Mouse (Mus musculus) embryonic facial prominence, embryonic 15.5 days (tissue): ENCODE measurements at regions not wholly inside any gene's neighbourhood (a gene's known extent, or its start where the extent isn't known, plus 50 kb on each side); places are given as distances from the start of the nearest gene placed in this dataset.
A peak's percentile ranks its signal among the peaks of the same experiment; 100 is the strongest.

ENCODE experiments used
- ATAC-seq: fragments of 200-750 bp; cut with Nextera tagmentation; 2 replicates; pipeline ENCODE4 v1.8.0; 2017; ENCODE audit warnings: low read depth, moderate TSS enrichment; ENCODE audit not compliant: insufficient number of reproducible peaks, low FRiP score, low TSS enrichment
- H3K27ac ChIP-seq: fragments of 300-500 bp; sonication (generic); replicated peaks from 2 replicates; pipeline ENCODE4 v1.5.1; 2015; ENCODE audit warnings: mild to moderate bottlenecking, inconsistent platforms
- H3K27me3 ChIP-seq: fragments of 300-500 bp; sonication (generic); 2 replicates; pipeline ENCODE4 v1.6.1; 2015; ENCODE audit warnings: inconsistent platforms
- H3K36me3 ChIP-seq: fragments of 300-500 bp; sonication (generic); 2 replicates; pipeline ENCODE4 v1.6.1; 2015; ENCODE audit warnings: mild to moderate bottlenecking, inconsistent platforms
- H3K4me1 ChIP-seq: fragments of 300-500 bp; sonication (generic); 2 replicates; pipeline ENCODE4 v1.6.1; 2015; ENCODE audit warnings: inconsistent platforms
- H3K4me2 ChIP-seq: fragments of 300-500 bp; sonication (generic); replicated peaks from 2 replicates; pipeline ENCODE4 v1.6.1; 2015; ENCODE audit warnings: mild to moderate bottlenecking, inconsistent platforms
- H3K4me3 ChIP-seq: fragments of 300-500 bp; sonication (generic); replicated peaks from 2 replicates; pipeline ENCODE4 v1.5.1; 2015; ENCODE audit warnings: mild to moderate bottlenecking, inconsistent platforms
- H3K9ac ChIP-seq: fragments of 300-500 bp; sonication (generic); 2 replicates; pipeline ENCODE4 v1.6.1; 2015; ENCODE audit warnings: inconsistent platforms
- H3K9me3 ChIP-seq: fragments of 300-500 bp; sonication (generic); replicated peaks from 2 replicates; pipeline ENCODE4 v1.6.1; 2016; ENCODE audit warnings: inconsistent platforms
- whole genome bisulfite sequencing: fragments of 180-500 bp; shearing (Covaris S2); methylation state at CpG from one replicate; pipeline ENCODE4 v1.1.7; 2015; 5-methylcytosine and 5-hydroxymethylcytosine counted together

DNA sequence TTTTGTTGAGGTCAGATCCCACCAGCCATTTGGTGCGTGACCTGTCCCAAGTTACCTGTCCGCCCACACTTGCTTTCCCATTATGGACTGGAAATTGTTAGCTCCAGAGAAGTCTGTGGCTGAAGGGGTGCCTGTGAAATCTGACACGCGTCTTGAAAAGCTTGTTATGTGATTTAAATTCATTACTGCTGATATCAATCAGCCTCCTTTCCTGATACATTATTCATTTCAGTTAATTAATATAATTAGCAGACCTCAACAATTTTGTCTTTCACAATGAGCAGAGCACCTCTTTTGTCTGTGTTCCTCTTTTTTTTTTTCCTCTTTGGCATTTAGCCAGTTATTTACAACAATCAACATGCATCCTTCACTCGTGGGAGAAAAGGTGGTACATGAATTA, 58.6 kb upstream of the Grip1 start:
- Histone ChIP-seq H3K9ac (no peak overlapping the region), H3K27me3 (no peaks in the 10 kb centered on the region), H3K9me3 (no peaks in the 10 kb centered on the region), H3K4me2 (no peak overlapping the region), H3K27ac (no peak overlapping the region), H3K4me1 (no peaks in the 10 kb centered on the region), H3K4me3 (no peak overlapping the region), H3K36me3 (no peaks in the 10 kb centered on the region)
- 69% methylated on average over 5 of the region's 5 CpGs for WGBS
- no peak for ATAC-seq

DNA sequence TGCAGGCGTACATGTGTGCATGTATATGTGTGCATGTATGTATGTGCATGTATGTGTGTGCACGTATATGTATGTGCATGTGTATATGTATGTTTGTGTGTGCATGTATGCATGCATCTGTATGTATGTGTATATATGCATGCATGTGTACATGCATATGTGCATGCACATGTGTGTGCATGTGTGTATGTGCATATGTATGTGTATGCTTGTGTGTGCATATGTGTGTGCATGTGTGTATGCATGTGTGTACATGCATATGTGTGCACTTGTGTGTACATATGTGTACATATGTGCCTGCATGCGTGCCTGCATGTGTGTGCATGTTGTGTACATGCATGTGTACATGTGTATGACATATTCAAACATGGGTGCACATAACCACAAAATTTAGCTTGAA, 65.7 kb upstream of the Grip1 start:
- H3K4me3 ChIP-seq = no peak overlapping the region
- no peaks in the 10 kb centered on the region for H3K36me3 ChIP-seq
- H3K27me3 ChIP-seq = no peaks in the 10 kb centered on the region
- no peak overlapping the region for H3K9ac ChIP-seq
- no peak for ATAC-seq
- WGBS = 83% methylated on average over 3 of the region's 3 CpGs
- H3K27ac ChIP-seq = no peak overlapping the region
- H3K4me1 ChIP-seq = no peaks in the 10 kb centered on the region
- H3K4me2 ChIP-seq = no peak overlapping the region
- H3K9me3 ChIP-seq = no peaks in the 10 kb centered on the region

DNA sequence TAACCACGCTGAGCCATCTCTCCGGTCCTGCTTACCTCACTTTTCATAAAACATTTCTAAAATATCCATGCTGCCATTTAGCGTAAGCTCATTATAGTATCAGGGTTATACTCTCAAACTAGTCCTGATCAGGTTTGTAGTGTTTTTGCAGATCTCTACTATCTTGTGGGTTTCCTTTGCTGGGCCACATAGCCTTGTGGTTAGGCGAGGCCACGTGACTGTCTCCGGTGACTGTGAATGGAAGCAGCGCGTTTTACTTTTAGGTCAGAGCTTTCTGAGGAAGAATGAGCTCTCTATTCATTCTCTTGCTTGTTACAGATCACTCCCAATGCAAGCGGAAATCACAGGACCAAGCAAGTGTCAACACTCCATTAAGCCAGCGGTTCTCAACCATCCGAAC, 71.4 kb upstream of the Grip1 start:
- 87% methylated on average over 11 of the region's 11 CpGs for WGBS
- Histone ChIP-seq H3K27ac (no peak overlapping the region), H3K4me3 (no peak overlapping the region), H3K4me1 (no peaks in the 10 kb centered on the region), H3K27me3 (no peaks in the 10 kb centered on the region), H3K9ac (no peak overlapping the region), H3K4me2 (no peak overlapping the region), H3K36me3 (no peaks in the 10 kb centered on the region), H3K9me3 (no peaks in the 10 kb centered on the region)
- no peak for ATAC-seq

DNA sequence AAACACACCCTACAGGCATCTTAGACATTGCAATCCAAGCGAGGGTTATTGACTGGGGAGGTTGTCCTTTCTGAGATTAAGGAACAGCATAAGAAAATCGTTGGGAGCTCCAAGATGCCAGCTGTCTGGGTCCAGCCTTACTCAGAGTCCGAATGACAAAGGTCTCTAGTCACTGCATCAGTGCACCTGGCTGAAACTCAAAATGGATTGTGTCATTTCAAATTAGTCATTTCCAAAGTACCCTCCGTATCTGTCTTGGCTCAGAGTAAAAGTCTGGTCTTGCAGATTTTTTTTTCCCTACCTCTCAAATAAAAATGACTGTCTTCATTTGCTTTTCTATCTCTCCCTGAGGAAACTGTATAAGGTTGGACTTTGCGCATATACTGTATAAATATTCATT, 85.1 kb upstream of the Grip1 start:
- Histone ChIP-seq H3K27me3 (no peaks in the 10 kb centered on the region), H3K9ac (no peak overlapping the region), H3K4me3 (no peak overlapping the region), H3K9me3 (no peaks in the 10 kb centered on the region), H3K36me3 (no peaks in the 10 kb centered on the region), H3K27ac (no peak overlapping the region), H3K4me2 (no peak overlapping the region), H3K4me1 (no peaks in the 10 kb centered on the region)
- 64% methylated on average over 5 of the region's 5 CpGs for WGBS
- no peak for ATAC-seq

DNA sequence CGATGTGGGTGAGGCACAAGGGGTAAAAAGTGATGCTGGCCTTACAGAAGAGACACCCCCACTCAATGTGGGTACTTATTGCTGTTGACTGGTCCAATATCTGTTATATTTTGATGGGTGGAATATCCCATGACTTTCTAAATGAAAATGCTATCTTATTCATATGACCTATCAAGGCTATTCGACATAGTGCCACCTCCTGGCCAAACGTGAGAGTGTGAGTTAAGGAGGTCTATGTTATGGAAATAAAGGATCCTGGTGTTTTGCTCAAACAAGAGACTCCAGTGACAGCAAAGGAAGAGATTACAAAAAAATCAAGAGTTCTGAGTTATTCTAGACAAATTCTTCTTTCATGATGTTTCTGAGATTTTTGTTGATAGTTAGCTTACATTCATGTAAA, 90.0 kb upstream of the Grip1 start:
- Histone ChIP-seq H3K4me1 (peaks cover under 1% of the 10 kb centered on the region), H3K9me3 (no peaks in the 10 kb centered on the region), H3K27ac (no peak overlapping the region), H3K27me3 (no peaks in the 10 kb centered on the region), H3K4me2 (no peak overlapping the region), H3K9ac (no peak overlapping the region), H3K36me3 (no peaks in the 10 kb centered on the region), H3K4me3 (no peak overlapping the region)
- WGBS = 46% methylated on average over 3 of the region's 3 CpGs
- ATAC-seq = no peak

DNA sequence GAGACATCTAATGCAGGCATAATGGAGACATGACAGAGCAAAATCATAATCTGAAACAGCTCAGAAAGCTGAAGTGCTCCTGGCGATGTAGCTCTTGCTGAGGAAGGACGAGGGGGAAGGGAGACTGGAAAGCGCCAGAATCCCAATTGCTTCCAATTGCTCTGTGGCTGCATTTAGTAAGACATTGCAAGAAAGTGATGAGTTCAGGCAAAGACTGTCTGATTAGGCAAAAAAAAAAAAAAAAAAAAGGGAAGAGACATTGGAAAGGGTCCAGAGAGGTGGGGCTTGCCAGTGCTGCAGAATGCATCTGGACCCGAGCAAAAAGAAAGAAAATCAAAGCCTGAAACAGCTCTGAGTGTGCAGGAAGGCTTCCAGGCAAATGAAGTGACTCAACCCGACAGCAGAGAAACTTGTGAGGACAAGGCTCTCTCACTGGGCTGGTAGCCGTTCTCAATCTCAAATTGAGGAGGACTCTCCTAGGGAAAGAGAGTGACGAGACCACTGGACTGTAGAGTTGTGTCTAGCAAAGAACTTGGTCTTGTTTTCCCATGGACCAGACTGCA, 94.8 kb upstream of the Grip1 start:
- Histone ChIP-seq H3K9ac (no peak overlapping the region), H3K27me3 (no peaks in the 10 kb centered on the region), H3K27ac (no peak overlapping the region), H3K4me3 (no peak overlapping the region), H3K36me3 (no peaks in the 10 kb centered on the region), H3K4me2 (no peak overlapping the region), H3K4me1 (peaks cover 3% of the 10 kb centered on the region), H3K9me3 (no peaks in the 10 kb centered on the region)
- no peak for ATAC-seq
- WGBS = 31% methylated on average over 7 of the region's 7 CpGs

DNA sequence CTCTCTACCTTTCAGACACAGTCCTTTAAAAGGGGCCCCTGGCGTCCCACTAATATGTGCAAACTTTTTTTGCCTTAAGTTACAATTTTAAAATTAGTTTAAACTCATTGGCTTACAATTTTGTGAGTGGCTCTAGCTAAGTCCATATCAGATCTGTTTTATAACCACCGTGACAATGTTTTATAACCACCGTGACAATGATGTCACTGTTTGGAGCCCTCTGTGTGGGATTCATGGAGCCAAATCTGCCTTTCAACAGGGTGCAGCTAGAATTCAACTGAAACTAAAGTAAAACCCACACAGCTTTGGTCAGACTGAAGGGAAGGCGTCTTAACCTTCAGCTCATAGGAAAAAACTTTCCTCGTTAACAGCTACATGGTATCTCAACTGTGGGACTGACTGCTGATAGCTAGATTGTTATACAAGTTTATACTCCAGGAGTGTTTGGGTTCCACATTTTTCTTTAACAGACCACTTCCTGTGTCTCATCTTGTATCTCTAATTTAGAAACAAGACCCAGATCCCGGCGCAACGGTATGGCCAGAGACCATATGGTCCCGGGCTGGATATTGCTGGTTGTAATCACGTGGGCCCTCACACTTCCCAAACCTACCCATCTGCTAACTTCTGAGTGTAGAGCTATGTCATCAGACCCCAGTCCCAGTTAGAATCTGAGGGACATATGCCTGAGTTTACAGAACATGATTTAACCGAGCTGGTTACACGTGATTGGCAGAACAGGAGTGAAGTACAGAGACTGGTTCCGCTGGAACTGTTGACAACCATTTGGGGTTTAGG, 102.7 kb upstream of the Cand1 start:
- Histone ChIP-seq H3K9ac (no peak overlapping the region), H3K36me3 (no peaks in the 10 kb centered on the region), H3K27ac (no peak overlapping the region), H3K4me2 (no peak overlapping the region), H3K9me3 (no peaks in the 10 kb centered on the region), H3K27me3 (no peaks in the 10 kb centered on the region), H3K4me1 (no peaks in the 10 kb centered on the region), H3K4me3 (no peak overlapping the region)
- 52% methylated on average over 13 of the region's 13 CpGs for WGBS
- peak; percentile 43; the same call in 1 of the 2 replicates for ATAC-seq

DNA sequence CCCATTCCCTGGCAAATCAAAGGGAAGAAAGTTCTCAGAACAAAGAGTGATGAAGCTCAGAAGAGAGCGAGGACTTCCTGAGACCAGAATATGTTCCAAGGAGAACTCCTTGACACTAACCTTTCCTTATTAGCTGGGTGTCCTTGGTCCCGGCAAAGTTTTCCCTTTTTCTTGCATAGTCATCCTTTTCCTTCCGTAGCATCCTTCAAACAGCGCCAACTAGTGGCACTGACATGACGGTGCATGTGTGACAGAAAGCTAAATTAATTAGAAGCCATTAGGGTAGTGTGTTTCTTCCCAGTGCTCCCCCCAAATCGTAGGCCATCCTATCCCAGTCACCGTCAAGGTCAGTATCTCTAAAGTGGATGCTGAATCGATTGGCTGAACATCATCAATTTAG, 100.5 kb upstream of the Cand1 start:
- Histone ChIP-seq H3K4me3 (no peak overlapping the region), H3K36me3 (no peaks in the 10 kb centered on the region), H3K4me1 (no peaks in the 10 kb centered on the region), H3K27me3 (no peaks in the 10 kb centered on the region), H3K9me3 (no peaks in the 10 kb centered on the region), H3K9ac (no peak overlapping the region), H3K4me2 (no peak overlapping the region), H3K27ac (no peak overlapping the region)
- 68% methylated on average over 8 of the region's 8 CpGs for WGBS
- no peak for ATAC-seq

DNA sequence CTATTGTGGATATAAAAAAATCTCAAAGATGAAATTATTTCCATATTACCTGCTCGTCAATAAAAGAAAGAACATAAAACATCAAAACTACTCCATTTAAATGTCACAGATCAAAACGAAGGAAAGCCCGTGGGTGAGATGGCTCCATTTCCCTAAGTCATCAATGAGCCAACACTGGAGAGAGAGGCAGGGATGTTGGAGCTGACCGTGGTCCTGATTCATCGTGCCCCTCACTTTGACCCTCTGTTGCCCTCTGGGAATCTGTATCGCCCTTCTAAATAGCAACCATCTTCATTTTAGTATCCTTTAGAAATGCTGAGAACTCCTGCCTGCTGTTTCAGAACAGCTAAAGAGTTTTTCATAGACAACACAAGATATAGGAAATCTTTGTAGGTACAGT, 87.1 kb upstream of the Cand1 start:
- 31% methylated on average over 6 of the region's 6 CpGs for WGBS
- ATAC-seq = no peak

DNA sequence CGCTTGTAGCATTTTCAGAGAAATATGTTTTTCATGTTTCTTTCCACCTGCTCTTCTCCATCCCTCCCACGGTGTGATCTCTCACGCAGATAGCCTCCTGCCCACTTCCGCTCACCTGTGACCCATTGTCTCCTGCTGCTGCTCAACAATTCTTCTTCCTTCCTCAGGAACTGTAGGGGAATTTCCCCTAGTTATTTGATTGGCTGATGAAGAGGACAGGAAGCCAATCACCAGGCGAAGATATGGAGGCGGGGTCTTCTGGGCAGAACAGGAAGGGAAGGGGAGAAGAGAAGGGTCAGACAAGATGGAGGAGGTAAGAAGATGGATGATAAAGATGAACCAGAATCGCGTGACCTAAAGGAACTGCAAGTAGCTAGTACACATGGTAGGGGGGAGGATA, 80.1 kb upstream of the Cand1 start:
- H3K9me3 ChIP-seq = no peaks in the 10 kb centered on the region
- no peaks in the 10 kb centered on the region for H3K36me3 ChIP-seq
- no peak for ATAC-seq
- no peak overlapping the region for H3K9ac ChIP-seq
- H3K4me2 ChIP-seq = no peak overlapping the region
- H3K4me1 ChIP-seq = no peaks in the 10 kb centered on the region
- H3K4me3 ChIP-seq = no peak overlapping the region
- no peak overlapping the region for H3K27ac ChIP-seq
- no peaks in the 10 kb centered on the region for H3K27me3 ChIP-seq
- WGBS = 92% methylated on average over 8 of the region's 8 CpGs

More for the DNA sequence above, 87.1 kb upstream of the Cand1 start:
- Histone ChIP-seq H3K36me3 (no peaks in the 10 kb centered on the region), H3K27me3 (no peaks in the 10 kb centered on the region), H3K4me2 (no peak overlapping the region), H3K9me3 (no peaks in the 10 kb centered on the region), H3K9ac (no peak overlapping the region), H3K4me1 (no peaks in the 10 kb centered on the region), H3K4me3 (no peak overlapping the region), H3K27ac (no peak overlapping the region)

DNA sequence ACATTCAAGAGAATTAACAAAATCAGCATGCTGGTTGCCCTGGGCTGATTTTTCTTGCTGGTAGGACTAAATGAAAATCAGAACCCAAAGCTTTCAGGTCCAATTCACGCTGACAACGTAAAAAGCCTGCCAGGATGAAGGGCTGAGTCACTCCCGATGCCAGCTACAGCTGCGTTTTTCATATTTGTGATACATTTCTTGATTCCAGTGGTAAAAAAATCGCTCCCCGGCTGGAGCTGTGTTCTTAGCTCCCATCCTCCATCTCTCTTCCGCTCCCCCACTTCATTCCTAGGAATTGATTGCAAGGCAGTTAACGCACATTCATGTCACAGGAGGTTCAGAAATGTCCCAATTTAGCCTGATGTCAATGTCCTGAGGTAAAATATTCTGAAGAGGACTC, 78.6 kb upstream of the Cand1 start:
- WGBS = 49% methylated on average over 8 of the region's 8 CpGs
- no peaks in the 10 kb centered on the region for H3K9me3 ChIP-seq
- no peaks in the 10 kb centered on the region for H3K4me1 ChIP-seq
- H3K9ac ChIP-seq = no peak overlapping the region
- no peak overlapping the region for H3K4me3 ChIP-seq
- no peaks in the 10 kb centered on the region for H3K36me3 ChIP-seq
- no peak overlapping the region for H3K27ac ChIP-seq
- ATAC-seq = no peak
- no peaks in the 10 kb centered on the region for H3K27me3 ChIP-seq
- no peak overlapping the region for H3K4me2 ChIP-seq

DNA sequence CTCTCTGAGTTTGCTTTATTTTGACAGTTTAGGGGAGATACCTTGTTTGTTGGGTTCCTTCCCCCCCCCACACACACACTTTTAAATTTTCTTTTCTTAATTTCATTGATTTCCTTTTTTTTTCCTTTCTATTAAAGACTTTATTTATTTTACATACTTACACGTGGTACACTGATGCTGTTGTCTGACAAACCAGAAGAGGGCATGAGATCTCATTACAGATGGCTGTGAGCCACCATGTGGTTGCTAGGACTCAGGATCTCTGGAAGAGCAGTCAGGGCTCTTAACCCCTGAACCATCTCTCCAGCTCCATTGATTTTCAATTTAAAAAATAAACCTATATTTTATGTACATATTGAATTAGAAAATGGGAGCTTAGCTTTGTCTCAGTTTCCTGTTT, 71.7 kb upstream of the Cand1 start:
- WGBS = 25% methylated on average over 1 of the region's 1 CpGs
- H3K27me3 ChIP-seq = no peaks in the 10 kb centered on the region
- no peak overlapping the region for H3K4me3 ChIP-seq
- H3K4me2 ChIP-seq = no peak overlapping the region
- no peak overlapping the region for H3K9ac ChIP-seq
- H3K36me3 ChIP-seq = no peaks in the 10 kb centered on the region
- H3K27ac ChIP-seq = no peak overlapping the region
- H3K4me1 ChIP-seq = no peaks in the 10 kb centered on the region
- no peak for ATAC-seq
- H3K9me3 ChIP-seq = no peaks in the 10 kb centered on the region
